Mouse (Mus musculus): ENCODE measurements around the gene Esr1.

- TF ChIP-seq CTCF (IDR thresholded peaks at IDR 0.05; ENCODE audit: low read depth, low read length) (no peak), GATA1 (IDR thresholded peaks at IDR 0.05; ENCODE audit: borderline replicate concordance, low read length) (no peak), POLR2AphosphoS5 (IDR thresholded peaks at IDR 0.05; ENCODE audit: insufficient replicate concordance, low read depth, low read length) (no peak), TAL1 (conservative IDR thresholded peaks at IDR 0.05; ENCODE audit: low read depth, low read length) (no peak), GATA2 (IDR thresholded peaks at IDR 0.05; ENCODE audit: borderline replicate concordance, low read depth, low read length) (no peak)
Observed at GRCm38 (mm10) chr10:4646851-4647250, 35.5 kb downstream of the Esr1 start.
